ENCODE assay signal across 16 mouse cellular contexts in genomic region chr8:94841183-94841582, GRCm38 (mm10). TPM values are rescaled to one million over a fixed set of nuclear protein-coding genes. Genes with fewer than 3 reads are reported as not detected.
"Had no signal": no experiment of that assay in that cellular context is flagged by ENCODE, and none has a peak within 500 bp of the region (broad histone marks: within the 10 kb centered on the region; RNA-seq: fewer than 3 reads in every experiment).

No protein-coding gene starts in this region.

- H3K4me2 ChIP-seq: intestine, embryonic 15.5 days; limb, embryonic 12.5 days; lung, embryonic 14.5 days; midbrain, embryonic 11.5 days; stomach, embryonic 15.5 days had no signal

- H3K9me3 ChIP-seq: intestine, embryonic 15.5 days; limb, embryonic 12.5 days; megakaryocyte, embryonic 14.5 days; stomach, embryonic 15.5 days had no signal

- H3K27me3 ChIP-seq: intestine, embryonic 15.5 days; limb, embryonic 12.5 days; megakaryocyte, embryonic 14.5 days; stomach, embryonic 15.5 days had no signal

- H3K27ac ChIP-seq: intestine, embryonic 15.5 days; limb, embryonic 12.5 days; liver, embryonic 14.5 days; macrophage; stomach, embryonic 15.5 days had no signal

- H3K4me3 ChIP-seq: intestine, embryonic 15.5 days; limb, embryonic 12.5 days; megakaryocyte, embryonic 14.5 days; stomach, embryonic 15.5 days had no signal

- H3K9ac ChIP-seq: intestine, embryonic 15.5 days; limb, embryonic 12.5 days; liver, embryonic 14.5 days; lung, embryonic 14.5 days; stomach, embryonic 15.5 days had no signal

- DNase-seq: kidney, adult 8-10 months; kidney, postnatal 4 days; liver; lung, embryonic 14.5 days; lung, postnatal 14 days; right cerebral cortex, postnatal 14 days; thymus, postnatal 4 days had no signal

- ATAC-seq: intestine, embryonic 15.5 days; midbrain, embryonic 16.5 days had no signal

RNA-seq across cellular contexts. Expression of gene Ccl17, which starts 30.9 kb away (rescaled TPM):
- polyA plus RNA-seq: intestine, embryonic 15.5 days; limb, embryonic 12.5 days; lung, embryonic 14.5 days; macrophage; midbrain, embryonic 11.5 days; spleen, adult 2 months; stomach, embryonic 15.5 days had no signal
